Mouse (Mus musculus) myocyte (in vitro differentiated cells): Measurements from ENCODE around the gene Emc10.

Experiments used
- CEBPB ChIP-seq: IDR thresholded peaks from 2 replicates; pipeline ENCODE4 v1.6.1; 2011; ENCODE audit warnings: mild to moderate bottlenecking, moderate library complexity; ENCODE audit not compliant: poor library complexity, insufficient read depth, severe bottlenecking
- MAX ChIP-seq: IDR thresholded peaks from one replicate; pipeline ENCODE4 v1.6.1; 2011; ENCODE audit warnings: low read depth, mild to moderate bottlenecking, control low read depth
- MYOD1 ChIP-seq, 3 experiments: IDR thresholded peaks; one replicate each; pipeline ENCODE4 v1.6.1; 2011; ENCODE audit warnings: control low read depth in 2 of 3, low read depth in 2 of 3, mild to moderate bottlenecking in 2 of 3, moderate library complexity in 1 of 3; ENCODE audit not compliant: insufficient read length in 2 of 3, control insufficient read depth in 1 of 3
- MYOG ChIP-seq, 3 experiments: IDR thresholded peaks; one replicate each; pipeline ENCODE4 v1.6.1; 2011; ENCODE audit warnings: control low read depth in 2 of 3, low read depth in 2 of 3, mild to moderate bottlenecking in 2 of 3; ENCODE audit not compliant: insufficient read length in 2 of 3, control insufficient read depth in 1 of 3, insufficient read depth in 1 of 3
- POLR2A ChIP-seq: IDR thresholded peaks from one replicate; pipeline ENCODE4 v1.6.1; 2011; ENCODE audit warnings: low read depth, mild to moderate bottlenecking, control low read depth, moderate library complexity; ENCODE audit not compliant: insufficient read length
- POLR2AphosphoS2 ChIP-seq: IDR thresholded peaks from one replicate; pipeline ENCODE4 v1.6.1; 2011; ENCODE audit warnings: low read depth, control low read depth; ENCODE audit not compliant: insufficient read length
- REST ChIP-seq: IDR thresholded peaks from one replicate; pipeline ENCODE4 v1.6.1; 2011; ENCODE audit warnings: mild to moderate bottlenecking, control low read depth, moderate library complexity; ENCODE audit not compliant: insufficient read depth, insufficient read length
- TCF12 ChIP-seq: IDR thresholded peaks from one replicate; pipeline ENCODE4 v1.6.1; 2011; ENCODE audit warnings: mild to moderate bottlenecking, control low read depth; ENCODE audit not compliant: poor library complexity, insufficient read depth, severe bottlenecking
- USF1 ChIP-seq: IDR thresholded peaks from one replicate; pipeline ENCODE4 v1.6.1; 2011; ENCODE audit warnings: low read depth, mild to moderate bottlenecking, control low read depth, moderate library complexity

DNA sequence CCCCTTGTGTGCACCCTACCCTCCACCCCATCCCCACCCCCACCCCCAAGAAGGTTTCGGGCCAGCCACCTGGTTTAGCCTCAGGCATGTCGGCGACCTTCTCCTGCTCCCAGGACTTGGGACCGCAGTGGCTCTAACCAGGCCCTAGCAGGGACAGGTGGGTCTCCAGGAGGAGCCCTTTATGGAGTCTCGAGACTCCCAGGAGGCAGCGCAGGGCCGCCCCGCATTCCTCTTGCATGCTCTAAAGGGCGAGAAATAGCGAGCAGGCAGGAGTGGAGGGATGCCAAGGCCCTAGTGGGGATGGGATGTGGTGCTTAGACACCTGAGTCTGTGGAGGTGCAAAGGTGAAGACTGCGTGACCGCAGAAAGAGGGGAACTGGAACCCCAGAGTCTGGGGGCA, 28.2 kb upstream of the Emc10 start, which contains the start of gene Mybpc2:
- no peak for TF ChIP-seq REST
- no peak for TF ChIP-seq USF1
- no peak for TF ChIP-seq CEBPB
- TF ChIP-seq MYOD1 (IDR thresholded peaks at IDR 0.05; ENCODE audit: control insufficient read depth in 1 of 3, insufficient read length in 2 of 3, low read depth in 2 of 3), result peak in 1 of 3 experiments; percentile 47
- no peak for TF ChIP-seq POLR2A
- peak in 1 of 3 experiments; percentile 70 for TF ChIP-seq MYOG (IDR thresholded peaks at IDR 0.05; ENCODE audit: control insufficient read depth in 1 of 3, insufficient read depth in 1 of 3, insufficient read length in 2 of 3, low read depth in 2 of 3)
- TF ChIP-seq MAX, result no peak
- TF ChIP-seq POLR2AphosphoS2, result no peak
- TF ChIP-seq TCF12, result no peak
